Mouse (Mus musculus): ENCODE measurements around the gene Usp20. TPM values are rescaled to one million over a fixed set of nuclear protein-coding genes. Genes with fewer than 3 reads are reported as not detected.
A peak's percentile ranks its signal among the peaks of the same experiment; 100 is the strongest.

Gene Usp20
- polyA plus RNA-seq, 1 experiment from 2014 or later: 31.1 TPM

DNA sequence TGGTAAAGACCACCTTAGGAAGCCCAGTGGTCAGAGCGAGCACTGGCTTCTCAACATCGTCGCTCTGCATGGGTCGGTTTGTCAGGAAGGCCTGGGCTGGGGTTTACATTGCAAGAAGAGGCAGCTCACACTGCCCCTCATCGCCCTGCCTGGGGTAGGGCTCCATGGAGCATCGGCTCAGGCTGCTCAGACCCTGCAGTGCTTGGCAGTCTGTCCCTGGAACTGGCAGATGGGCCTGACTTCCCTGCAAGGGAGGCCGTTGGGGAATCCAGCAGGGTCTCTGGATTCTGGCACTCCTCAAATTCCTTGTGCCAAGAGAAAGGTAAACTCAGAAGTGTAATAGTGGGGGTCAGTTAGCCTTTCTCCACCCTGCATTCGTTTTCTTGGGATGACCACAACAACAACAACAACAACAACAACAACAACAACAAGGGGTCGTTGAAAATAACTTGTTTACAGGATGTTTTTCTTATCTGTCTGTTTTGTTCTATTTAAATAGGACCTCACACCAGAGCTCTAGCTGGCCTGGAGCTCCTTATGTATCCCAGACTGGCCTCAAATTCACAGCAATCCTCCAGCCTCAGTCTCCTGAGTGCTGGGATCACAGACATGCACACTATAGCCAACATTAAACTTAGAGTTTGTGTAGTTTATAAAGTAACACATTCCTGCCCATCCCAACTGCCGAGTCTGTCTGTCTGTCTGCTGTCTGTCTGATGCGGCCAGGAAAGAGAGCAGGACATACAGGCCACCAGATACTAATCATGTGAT lies 84.1 kb downstream of the Usp20 start:
- no peaks in the 10 kb centered on the region for H3K27me3 ChIP-seq
- H3K36me3 ChIP-seq: peaks cover 6% of the 10 kb centered on the region; the same call in 1 of the 2 replicates
- no peaks in the 10 kb centered on the region for H3K9me3 ChIP-seq (replicated peaks)
- no peak for ATAC-seq (ENCODE audit: insufficient number of reproducible peaks, low FRiP score, low TSS enrichment, low read depth)
- 77% methylated on average over 11 of the region's 11 CpGs for WGBS
- peak overlapping the region; percentile 96 for H3K27ac ChIP-seq (replicated peaks)
- H3K9ac ChIP-seq: no peak overlapping the region
- H3K4me3 ChIP-seq (replicated peaks): no peak overlapping the region
- no peak overlapping the region for H3K4me2 ChIP-seq (replicated peaks)
- peaks cover 35% of the 10 kb centered on the region for H3K4me1 ChIP-seq

DNA sequence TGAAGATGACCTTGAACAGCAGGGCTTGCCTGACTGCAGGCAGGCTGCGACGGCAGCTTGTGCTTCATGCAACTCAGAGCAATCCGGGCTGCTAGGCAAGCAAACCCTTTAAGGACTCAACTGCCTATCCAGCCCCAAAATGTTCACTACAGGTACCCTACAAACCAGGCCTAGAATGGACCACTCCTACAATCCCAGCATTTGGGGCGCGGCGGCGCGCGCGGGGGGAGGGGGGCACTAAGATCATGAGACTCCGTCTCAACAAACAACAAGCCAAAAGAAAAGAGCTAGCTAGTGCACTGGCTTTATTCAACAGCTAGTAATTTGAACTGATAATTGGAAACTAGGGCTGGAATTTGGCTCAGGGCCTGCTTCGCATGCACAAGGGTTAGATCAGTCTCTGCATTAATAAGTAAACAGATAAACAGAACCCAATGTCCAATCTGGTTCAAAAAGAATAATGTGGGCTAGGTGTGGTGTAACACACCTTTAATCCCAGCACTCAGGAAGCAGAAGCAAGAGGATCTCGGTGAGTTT lies 85.0 kb downstream of the Usp20 start:
- WGBS: 76% methylated on average over 13 of the region's 13 CpGs
- H3K27me3 ChIP-seq: no peaks in the 10 kb centered on the region
- H3K4me2 ChIP-seq (replicated peaks): no peak overlapping the region
- H3K4me3 ChIP-seq (replicated peaks): no peak overlapping the region
- H3K36me3 ChIP-seq: peaks cover 11% of the 10 kb centered on the region; the same call in 1 of the 2 replicates
- H3K4me1 ChIP-seq: peaks cover 35% of the 10 kb centered on the region
- H3K9me3 ChIP-seq (replicated peaks): no peaks in the 10 kb centered on the region
- no peak overlapping the region for H3K9ac ChIP-seq
- no peak for ATAC-seq (ENCODE audit: insufficient number of reproducible peaks, low FRiP score, low TSS enrichment, low read depth)
- peak overlapping the region; percentile 96 for H3K27ac ChIP-seq (replicated peaks)

GRCm38 (mm10) chr2:31067696-31068245 lies 85.7 kb downstream of the Usp20 start:
- ATAC-seq (ENCODE audit: insufficient number of reproducible peaks, low FRiP score, low TSS enrichment, low read depth): 0 out of 2 replicates have a peak, but pooled peaks have one; percentile 61
- no peak overlapping the region for H3K9ac ChIP-seq
- WGBS: 45% methylated on average over 7 of the region's 7 CpGs
- H3K4me3 ChIP-seq (replicated peaks): no peak overlapping the region
- no peaks in the 10 kb centered on the region for H3K27me3 ChIP-seq
- no peaks in the 10 kb centered on the region for H3K9me3 ChIP-seq (replicated peaks)
- no peak overlapping the region for H3K4me2 ChIP-seq (replicated peaks)
- H3K36me3 ChIP-seq: peaks cover 17% of the 10 kb centered on the region
- peaks cover 35% of the 10 kb centered on the region for H3K4me1 ChIP-seq
- peak overlapping the region; percentile 96 for H3K27ac ChIP-seq (replicated peaks)

- Histone ChIP-seq H3K4me1 (peaks cover 35% of the 10 kb centered on the region), H3K27ac (replicated peaks) (peak overlapping the region; percentile 96), H3K27me3 (no peaks in the 10 kb centered on the region), H3K9me3 (replicated peaks) (no peaks in the 10 kb centered on the region), H3K4me2 (replicated peaks) (peak overlapping the region; percentile 24), H3K4me3 (replicated peaks) (no peak overlapping the region), H3K9ac (no peak overlapping the region), H3K36me3 (peaks cover 24% of the 10 kb centered on the region)
- WGBS: 14% methylated on average over 13 of the region's 13 CpGs
- ATAC-seq (ENCODE audit: insufficient number of reproducible peaks, low FRiP score, low TSS enrichment, low read depth): peak; percentile 69
These were observed 86.4 kb downstream of the Usp20 start for GRCm38 (mm10) chr2:31068246-31069113.

- Histone ChIP-seq H3K27ac (replicated peaks) (peak overlapping the region; percentile 96), H3K4me2 (replicated peaks) (0 out of 2 replicates have a peak overlapping the region, but pooled peaks have one; percentile 24), H3K4me3 (replicated peaks) (no peak overlapping the region), H3K9me3 (replicated peaks) (no peaks in the 10 kb centered on the region), H3K27me3 (no peaks in the 10 kb centered on the region), H3K36me3 (peaks cover 28% of the 10 kb centered on the region), H3K9ac (no peak overlapping the region), H3K4me1 (peaks cover 35% of the 10 kb centered on the region)
- 64% methylated on average over 4 of the region's 4 CpGs for WGBS
- ATAC-seq (ENCODE audit: insufficient number of reproducible peaks, low FRiP score, low TSS enrichment, low read depth): no peak
These were observed 87.0 kb downstream of the Usp20 start for GRCm38 (mm10) chr2:31069114-31069445.

DNA sequence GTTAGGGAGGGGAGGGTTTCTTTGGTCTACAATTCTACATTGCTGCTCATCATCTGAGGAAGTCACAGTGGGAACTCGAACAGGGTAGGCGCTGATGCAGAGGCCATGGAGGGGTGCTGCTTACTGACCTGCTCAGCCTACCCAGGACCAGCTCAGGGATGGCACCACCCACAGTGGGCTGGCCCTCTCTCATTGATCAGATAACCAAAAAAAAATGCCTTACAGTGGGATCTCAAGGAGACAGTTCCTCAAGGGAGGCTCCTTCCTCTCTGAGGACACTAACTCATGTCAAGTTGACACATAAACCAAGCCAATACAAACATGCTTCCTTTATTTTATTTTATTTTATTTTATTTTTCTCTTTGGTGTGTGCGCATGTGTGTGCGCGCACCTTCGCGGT lies 87.4 kb downstream of the Usp20 start:
- Histone ChIP-seq H3K4me1 (peaks cover 35% of the 10 kb centered on the region), H3K36me3 (peaks cover 30% of the 10 kb centered on the region), H3K4me3 (replicated peaks) (no peak overlapping the region), H3K4me2 (replicated peaks) (no peak overlapping the region), H3K27ac (replicated peaks) (peak overlapping the region; percentile 96), H3K27me3 (no peaks in the 10 kb centered on the region), H3K9ac (no peak overlapping the region), H3K9me3 (replicated peaks) (no peaks in the 10 kb centered on the region)
- 89% methylated on average over 7 of the region's 7 CpGs for WGBS
- ATAC-seq (ENCODE audit: insufficient number of reproducible peaks, low FRiP score, low TSS enrichment, low read depth): no peak

Other genes starting within 250 kb of the Usp20 start
- 2.7 and 3.7 TPM in 2 replicates for gene 1700001O22Rik, start 178.6 kb upstream of the Usp20 start, polyA plus RNA-seq (2015; fragmentation: Nextera tagmentation; extraction: Ambion mirVana)
- gene Ntmt1, start 174.5 kb upstream of the Usp20 start, polyA plus RNA-seq (2015; fragmentation: Nextera tagmentation; extraction: Ambion mirVana): 85.9 and 87.0 TPM in 2 replicates
- 37.8 and 37.9 TPM in 2 replicates for gene Asb6, start 151.9 kb upstream of the Usp20 start, polyA plus RNA-seq (2015; fragmentation: Nextera tagmentation; extraction: Ambion mirVana)
- 77.3 and 88.8 TPM in 2 replicates for gene Prrx2, start 147.3 kb upstream of the Usp20 start, polyA plus RNA-seq (2015; fragmentation: Nextera tagmentation; extraction: Ambion mirVana)
- 27.0 and 32.4 TPM in 2 replicates for gene Ptges, start 52.4 kb upstream of the Usp20 start, polyA plus RNA-seq (2015; fragmentation: Nextera tagmentation; extraction: Ambion mirVana)
- gene Tor1b, start 29.3 kb upstream of the Usp20 start, polyA plus RNA-seq (2015; fragmentation: Nextera tagmentation; extraction: Ambion mirVana): 41.4 and 41.6 TPM in 2 replicates
- 79.1 and 84.7 TPM in 2 replicates for gene Tor1a, start 14.3 kb upstream of the Usp20 start, polyA plus RNA-seq (2015; fragmentation: Nextera tagmentation; extraction: Ambion mirVana)
- gene BC005624, start 78 bp upstream of the Usp20 start, polyA plus RNA-seq (2015; fragmentation: Nextera tagmentation; extraction: Ambion mirVana): 64.4 TPM in 2 replicates
- gene Fnbp1, start 159.7 kb downstream of the Usp20 start, polyA plus RNA-seq (2015; fragmentation: Nextera tagmentation; extraction: Ambion mirVana): 27.9 and 30.5 TPM in 2 replicates
- gene Gpr107, start 170.0 kb downstream of the Usp20 start, polyA plus RNA-seq (2015; fragmentation: Nextera tagmentation; extraction: Ambion mirVana): 35.5 and 40.6 TPM in 2 replicates

Measured in embryonic facial prominence, embryonic 15.5 days (tissue).